Mouse (Mus musculus) stomach, postnatal 0 days (tissue): ENCODE results near the gene Nat14.
"Not testable (repeated sequence)": the region's sequence is repeated elsewhere in the genome, so short reads cannot be mapped to it uniquely, and the experiment has no call there.

ENCODE experiments used
- CTCF ChIP-seq: IDR thresholded peaks from 2 replicates; pipeline ENCODE4 v1.5.1; 2016; ENCODE audit warnings: antibody characterized with exemption, low read depth, mild to moderate bottlenecking, moderate library complexity
- EP300 ChIP-seq: optimal IDR thresholded peaks from 2 replicates; pipeline ENCODE3; 2016; ENCODE audit warnings: antibody characterized with exemption

- TF ChIP-seq CTCF, EP300: not testable (repeated sequence)
Measured at GRCm38 (mm10) chr7:4879036-4879435, 42.8 kb upstream of the Nat14 start.
